Mouse (Mus musculus) midbrain, postnatal 0 days (tissue): ENCODE measurements around the gene Erc1. TPM values are rescaled to one million over a fixed set of nuclear protein-coding genes. Genes with fewer than 3 reads are reported as not detected.

Experiments
- ATAC-seq: fragments of 200-750 bp; cut with Nextera tagmentation; 2 replicates; pipeline ENCODE4 v1.8.0; 2017; ENCODE audit warnings: moderate number of reproducible peaks, mild to moderate bottlenecking, moderate TSS enrichment, moderate library complexity; ENCODE audit not compliant: low FRiP score
- DNase-seq: peaks from one replicate; pipeline ENCODE4 v3.0.0-alpha.2; 2015; ENCODE audit warnings: low spot score
- H3K27ac ChIP-seq: fragments of 300-500 bp; sonication (generic); 2 replicates; pipeline ENCODE4 v1.5.1; 2014; ENCODE audit warnings: low read depth, mild to moderate bottlenecking, low read length, mixed read lengths
- H3K27me3 ChIP-seq: fragments of 300-500 bp; sonication (generic); 2 replicates; pipeline ENCODE4 v1.6.1; 2014; ENCODE audit warnings: low read length, control low read depth, mixed read lengths; ENCODE audit not compliant: insufficient read depth
- H3K36me3 ChIP-seq: fragments of 300-500 bp; sonication (generic); 2 replicates; pipeline ENCODE4 v1.6.1; 2014; ENCODE audit warnings: low read length, control low read depth, mixed read lengths; ENCODE audit not compliant: insufficient read depth
- H3K4me1 ChIP-seq: fragments of 300-500 bp; sonication (generic); 2 replicates; pipeline ENCODE4 v1.6.1; 2014; ENCODE audit warnings: mild to moderate bottlenecking, control low read depth, antibody characterized with exemption, low read length, mixed read lengths; ENCODE audit not compliant: insufficient read depth
- H3K4me2 ChIP-seq: fragments of 300-500 bp; sonication (generic); 2 replicates; pipeline ENCODE4 v1.6.1; 2014; ENCODE audit warnings: low read depth, mild to moderate bottlenecking, low read length, mixed read lengths; ENCODE audit not compliant: poor library complexity, severe bottlenecking
- H3K4me3 ChIP-seq: fragments of 300-500 bp; sonication (generic); 2 replicates; pipeline ENCODE4 v1.5.1; 2014; ENCODE audit warnings: low read depth, mild to moderate bottlenecking, low read length, moderate library complexity
- H3K9ac ChIP-seq: fragments of 300-500 bp; sonication (generic); replicated peaks from 2 replicates; pipeline ENCODE4 v1.6.1; 2014; ENCODE audit warnings: mild to moderate bottlenecking, low read length, moderate library complexity, mixed read lengths; ENCODE audit not compliant: poor library complexity, severe bottlenecking
- H3K9me3 ChIP-seq: fragments of 300-500 bp; sonication (generic); 2 replicates; pipeline ENCODE4 v1.6.1; 2016; ENCODE audit warnings: low read length, control low read depth
- CTCF ChIP-seq: IDR thresholded peaks from 2 replicates; pipeline ENCODE4 v1.5.1; 2016; ENCODE audit warnings: antibody characterized with exemption, mild to moderate bottlenecking
- WGBS: fragments of 180-500 bp; shearing (Covaris S2); extraction: QIAGEN DNeasy Blood & Tissue Kit; methylation state at CpG from one replicate; pipeline ENCODE4 v1.1.7; 2014; 5-methylcytosine and 5-hydroxymethylcytosine counted together
- polyA plus RNA-seq: library from polyadenylated mRNA; unstranded; fragments of >200 nt; fragmentation: Nextera tagmentation; extraction: Ambion mirVana; gene quantifications from 2 replicates; pipeline ENCODE4 v1.2.1, GENCODE M21; 2015
- total RNA-seq: library from RNA; depleted of rRNA; stranded (reverse); fragments of >200 nt; gene quantifications from 2 replicates; pipeline ENCODE4 v1.2.3, GENCODE M21; 2014

The Erc1 gene
- total and polyA plus RNA-seq, 2 experiments from 2014 or later, result 56.1 to 90.0 TPM

GRCm38 (mm10) chr6:119740541-119740940 lies 107.4 kb downstream of the Erc1 start:
- peaks cover 12% of the 10 kb centered on the region for H3K36me3 ChIP-seq
- no peak overlapping the region for H3K27ac ChIP-seq
- H3K9me3 ChIP-seq, result no peaks in the 10 kb centered on the region
- no peaks in the 10 kb centered on the region for H3K4me1 ChIP-seq
- DNase-seq (no peak), ATAC-seq (no peak)
- H3K27me3 ChIP-seq, result no peaks in the 10 kb centered on the region
- no peak overlapping the region for H3K9ac ChIP-seq
- TF ChIP-seq CTCF, result no peak
- H3K4me3 ChIP-seq, result no peak overlapping the region
- WGBS, result 91% methylated on average over 3 of the region's 3 CpGs
- no peak overlapping the region for H3K4me2 ChIP-seq

- DNase-seq (no peak), ATAC-seq (no peak)
- Histone ChIP-seq H3K9ac (no peak overlapping the region), H3K4me3 (no peak overlapping the region), H3K4me1 (no peaks in the 10 kb centered on the region), H3K9me3 (no peaks in the 10 kb centered on the region), H3K27ac (no peak overlapping the region), H3K36me3 (peaks cover 12% of the 10 kb centered on the region), H3K27me3 (no peaks in the 10 kb centered on the region), H3K4me2 (no peak overlapping the region)
- 94% methylated on average over 4 of the region's 4 CpGs for WGBS
- TF ChIP-seq CTCF, result no peak
Measured at GRCm38 (mm10) chr6:119738638-119739375, 109.2 kb downstream of the Erc1 start.

GRCm38 (mm10) chr6:119737716-119738115 lies 110.3 kb downstream of the Erc1 start:
- H3K4me2 ChIP-seq, result no peak overlapping the region
- DNase-seq, result no peak
- H3K27me3 ChIP-seq, result no peaks in the 10 kb centered on the region
- WGBS, result 95% methylated on average over 4 of the region's 4 CpGs
- H3K4me3 ChIP-seq, result no peak overlapping the region
- H3K9ac ChIP-seq, result no peak overlapping the region
- H3K9me3 ChIP-seq, result no peaks in the 10 kb centered on the region
- no peak for TF ChIP-seq CTCF
- H3K27ac ChIP-seq, result no peak overlapping the region
- H3K4me1 ChIP-seq, result no peaks in the 10 kb centered on the region
- ATAC-seq, result no peak
- H3K36me3 ChIP-seq, result peaks cover 9% of the 10 kb centered on the region; the same call in 1 of the 2 replicates

- no peak overlapping the region for H3K4me2 ChIP-seq
- 64% methylated on average over 2 of the region's 2 CpGs for WGBS
- no peak for ATAC-seq
Measured at GRCm38 (mm10) chr6:119735937-119736336, 112.0 kb downstream of the Erc1 start.

GRCm38 (mm10) chr6:119731155-119731554 lies 116.8 kb downstream of the Erc1 start:
- DNase-seq (no peak), ATAC-seq (no peak)
- no peak overlapping the region for H3K4me3 ChIP-seq
- no peak overlapping the region for H3K9ac ChIP-seq
- H3K27me3 ChIP-seq, result no peaks in the 10 kb centered on the region
- no peaks in the 10 kb centered on the region for H3K4me1 ChIP-seq
- H3K36me3 ChIP-seq, result no peaks in the 10 kb centered on the region
- no peak overlapping the region for H3K27ac ChIP-seq
- no peaks in the 10 kb centered on the region for H3K9me3 ChIP-seq
- WGBS, result 94% methylated on average over 2 of the region's 2 CpGs
- H3K4me2 ChIP-seq, result no peak overlapping the region
- TF ChIP-seq CTCF, result no peak

More at GRCm38 (mm10) chr6:119735937-119736336, 112.0 kb downstream of the Erc1 start:
- Histone ChIP-seq H3K9ac (no peak overlapping the region), H3K36me3 (peaks cover 8% of the 10 kb centered on the region; the same call in 1 of the 2 replicates), H3K9me3 (no peaks in the 10 kb centered on the region), H3K4me1 (no peaks in the 10 kb centered on the region), H3K27me3 (no peaks in the 10 kb centered on the region), H3K4me3 (no peak overlapping the region), H3K27ac (no peak overlapping the region)
- no peak for TF ChIP-seq CTCF
- peak; percentile 8 for DNase-seq

GRCm38 (mm10) chr6:119715234-119715633 lies 132.7 kb downstream of the Erc1 start:
- peaks cover 14% of the 10 kb centered on the region for H3K36me3 ChIP-seq
- TF ChIP-seq CTCF, result no peak
- H3K9me3 ChIP-seq, result no peaks in the 10 kb centered on the region
- WGBS, result 96% methylated on average over 2 of the region's 2 CpGs
- H3K4me2 ChIP-seq, result no peak overlapping the region
- DNase-seq (no peak), ATAC-seq (no peak)
- no peaks in the 10 kb centered on the region for H3K27me3 ChIP-seq
- no peak overlapping the region for H3K9ac ChIP-seq
- no peak overlapping the region for H3K4me3 ChIP-seq
- H3K4me1 ChIP-seq, result no peaks in the 10 kb centered on the region
- H3K27ac ChIP-seq, result no peak overlapping the region
